8 mouse cellular contexts compared by ENCODE assay signal in the genomic region with DNA sequence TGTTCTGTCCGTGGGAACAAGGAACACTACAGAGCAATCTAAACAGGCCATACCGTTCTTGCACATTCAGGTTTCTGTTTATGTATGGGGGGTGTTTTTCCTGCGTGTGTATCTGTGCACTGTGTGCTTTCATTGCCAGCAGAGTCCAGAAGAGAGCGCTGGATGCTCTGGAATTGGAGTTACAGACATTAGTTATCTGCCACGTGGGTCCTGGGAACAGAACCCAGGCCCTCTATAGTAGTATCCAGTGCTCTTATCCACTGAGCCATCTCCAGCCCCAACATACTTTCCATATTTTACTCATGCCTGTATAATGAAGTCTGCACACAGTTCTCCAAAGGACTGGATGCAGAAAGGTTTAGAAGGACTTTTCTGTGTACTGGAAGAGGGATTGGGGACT. TPM values are rescaled to one million over a fixed set of nuclear protein-coding genes. Genes with fewer than 3 reads are reported as not detected.
DNase-seq lines count a peak whose midpoint lies in the region; ATAC-seq and TF ChIP-seq lines count a peak whose summit lies in the region.

No protein-coding gene starts in this region.

- peaks cover 39% of the 10 kb centered on the region for H3K79me2 ChIP-seq in MEL (ENCODE audit: control insufficient read depth, insufficient read depth, low read length, poor library complexity)

- WGBS in heart, embryonic 16.5 days, result 1% methylated on average over 5 of the region's 5 CpGs
- WGBS in hindbrain, embryonic 10.5 days, result 1% methylated on average over 5 of the region's 5 CpGs

- H3K36me3 ChIP-seq in heart, embryonic 16.5 days (ENCODE audit: control insufficient read depth, insufficient read depth), result no peaks in the 10 kb centered on the region
- peaks cover 0 to 8% of the 10 kb centered on the region in 2 experiments; a peak in 1 of 4 replicates for H3K36me3 ChIP-seq in MEL (ENCODE audit: control insufficient read depth in 1 of 2, insufficient read depth in 2 of 2, low read length in 2 of 2)
- H3K36me3 ChIP-seq in hindbrain, embryonic 10.5 days, result peaks cover 7% of the 10 kb centered on the region; the same call in 1 of the 2 replicates

- H3K27me3 ChIP-seq in heart, embryonic 16.5 days (ENCODE audit: control insufficient read depth, insufficient read depth, low read length), result no peaks in the 10 kb centered on the region
- no peaks in the 10 kb centered on the region for H3K27me3 ChIP-seq in MEL (ENCODE audit: control insufficient read depth in 1 of 2, insufficient read depth in 2 of 2, low read length in 2 of 2)
- H3K27me3 ChIP-seq in hindbrain, embryonic 10.5 days (ENCODE audit: insufficient read depth, poor library complexity, severe bottlenecking), result no peaks in the 10 kb centered on the region

- H3K4me2 ChIP-seq in heart, embryonic 16.5 days (ENCODE audit: low read depth, low read length), result peak overlapping the region; percentile 87

- ATAC-seq in heart, embryonic 16.5 days (replicated peaks; ENCODE audit: extremely low read depth, insufficient read depth, low FRiP score), result peak; percentile 10
- ATAC-seq in megakaryocyte-erythroid progenitor cell, adult 5-6 weeks (replicated peaks; ENCODE audit: low FRiP score, low TSS enrichment, poor library complexity, severe bottlenecking), result peak; percentile 25
- ATAC-seq in frontal cortex, adult (ENCODE audit: low TSS enrichment), result no peak

- no peak for TF ChIP-seq POLR2A in MEL (IDR thresholded peaks at IDR 0.05; ENCODE audit: control insufficient read depth in 1 of 2, insufficient read depth in 1 of 2, low read depth in 1 of 2, low read length in 2 of 2, poor library complexity in 1 of 2)

- TF ChIP-seq RAD21 in MEL (IDR thresholded peaks at IDR 0.05; ENCODE audit: low read depth, low read length), result no peak

- H3K27ac ChIP-seq in heart, embryonic 16.5 days (ENCODE audit: low read length), result peak overlapping the region; percentile 36
- peak overlapping the region; percentile 47 for H3K27ac ChIP-seq in MEL (ENCODE audit: control insufficient read depth, low read depth, low read length)
- H3K27ac ChIP-seq in hindbrain, embryonic 10.5 days, result peak overlapping the region; percentile 87

- H3K9ac ChIP-seq in heart, embryonic 16.5 days (ENCODE audit: low read length), result peak overlapping the region; percentile 81
- peak overlapping the region; percentile 79 for H3K9ac ChIP-seq in MEL (ENCODE audit: control insufficient read depth, low read depth, low read length, poor library complexity, severe bottlenecking)

- 0 out of 6 replicates have a peak, but pooled peaks of 1 of the 3 experiments have one; percentile 4 for TF ChIP-seq CTCF in MEL (IDR thresholded peaks at IDR 0.05 in 2 of 3, conservative IDR thresholded peaks at IDR 0.05 in 1 of 3; ENCODE audit: control insufficient read depth in 1 of 3, insufficient read depth in 1 of 3, low read depth in 2 of 3, low read length in 3 of 3, poor library complexity in 1 of 3, severe bottlenecking in 1 of 3)

- H3K4me3 ChIP-seq in heart, embryonic 16.5 days (ENCODE audit: low read length), result peak overlapping the region; percentile 78
- H3K4me3 ChIP-seq in MEL (ENCODE audit: control insufficient read depth in 1 of 2, insufficient read depth in 1 of 2, low read depth in 2 of 2, low read length in 2 of 2), result peak overlapping the region; percentile 70 to 74
- peak overlapping the region; percentile 82 for H3K4me3 ChIP-seq in hindbrain, embryonic 10.5 days

- TF ChIP-seq EP300 in MEL (IDR thresholded peaks at IDR 0.05; ENCODE audit: low read depth in 1 of 2, low read length in 2 of 2), result no peak

- H3K4me1 ChIP-seq in heart, embryonic 16.5 days (ENCODE audit: control insufficient read depth, insufficient read depth, low read length), result peaks cover 25% of the 10 kb centered on the region
- peaks cover 0 to 12% of the 10 kb centered on the region in 2 experiments; a peak in 1 of 4 replicates for H3K4me1 ChIP-seq in MEL (ENCODE audit: control insufficient read depth in 1 of 2, insufficient read depth in 2 of 2, low read length in 2 of 2)
- peaks cover 17% of the 10 kb centered on the region for H3K4me1 ChIP-seq in hindbrain, embryonic 10.5 days (replicated peaks)

- H3K9me3 ChIP-seq in heart, embryonic 16.5 days (replicated peaks; ENCODE audit: control insufficient read depth, low read length), result no peaks in the 10 kb centered on the region
- H3K9me3 ChIP-seq in MEL (replicated peaks; ENCODE audit: insufficient read depth, low read length), result no peaks in the 10 kb centered on the region
- peaks cover 5% of the 10 kb centered on the region; the same call in 1 of the 2 replicates for H3K9me3 ChIP-seq in hindbrain, embryonic 10.5 days

- no peak for DNase-seq in heart, adult 8-10 months (ENCODE audit: low spot score)
- no peak for DNase-seq in MEL (ENCODE audit: low read depth, low spot score)
- no peak for DNase-seq in hindbrain, embryonic 10.5 days (ENCODE audit: low spot score)
- DNase-seq in right cerebral cortex, postnatal 36 days (ENCODE audit: low spot score in 2 of 2), result no peak
- DNase-seq in layer of hippocampus, adult 9-10 months (ENCODE audit: low spot score), result no peak

TF ChIP-seq in MEL, 35 proteins besides CTCF, POLR2A, EP300 and RAD21:
- peak; percentile 14; the same call in 1 of the 2 replicates for TF ChIP-seq USF1 (IDR thresholded peaks at IDR 0.05; ENCODE audit: low read depth, low read length)
- TF ChIP-seq E2F4 (IDR thresholded peaks at IDR 0.05; ENCODE audit: borderline replicate concordance, low read depth, low read length), result no peak
- TF ChIP-seq ZMIZ1 (IDR thresholded peaks at IDR 0.05; ENCODE audit: low read depth, low read length), result no peak
- no peak for TF ChIP-seq TCF12 (IDR thresholded peaks at IDR 0.05; ENCODE audit: low read depth, low read length)
- TF ChIP-seq POLR2AphosphoS5 (IDR thresholded peaks at IDR 0.05; ENCODE audit: borderline replicate concordance, low read depth, low read length), result no peak
- TF ChIP-seq MEF2A (IDR thresholded peaks at IDR 0.05; ENCODE audit: extremely low read depth, insufficient replicate concordance, low read depth, low read length, poor library complexity, severe bottlenecking), result no peak
- TF ChIP-seq MAX (IDR thresholded peaks at IDR 0.05; ENCODE audit: low read length), result peak; percentile 75; the same call in 1 of the 2 replicates

RNA-seq across cellular contexts. Expression of a gene that starts 0.6 kb away (rescaled TPM):
- 52.4 and 53.3 TPM in 2 replicates for polyA plus RNA-seq in heart, embryonic 16.5 days (2015; fragmentation: Nextera tagmentation; extraction: Ambion mirVana)
- total RNA-seq in heart, adult 8-10 months (2022), result 10 to 100 TPM; 13.6 to 17.6 (median 15.9) TPM
- 36.7 and 50.2 TPM in 2 replicates for total RNA-seq in MEL (2012; rRNA removed)
- 10 to 100 TPM in 1 of 2 experiments, not detected in 1; 41.6 TPM for polyA plus RNA-seq in MEL (2012; ENCODE audit: insufficient read depth in 1 of 2, insufficient read length in 2 of 2, low read depth in 1 of 2, low replicate concordance in 2 of 2, missing spikeins in 1 of 2)
- 115 and 117 TPM in 2 replicates for polyA plus RNA-seq in hindbrain, embryonic 10.5 days (2016; fragmentation: Nextera tagmentation; extraction: Ambion mirVana)
- total RNA-seq in megakaryocyte-erythroid progenitor cell, adult 5-6 weeks (2014; fragmentation: Nextera tagmentation), result 14.2 and 16.5 TPM in 2 replicates
- 11.1 and 25.0 TPM in 2 replicates for total RNA-seq in megakaryocyte-erythroid progenitor cell, adult 5-6 weeks (2017)

RNA-seq across cellular contexts. Expression of a gene that starts 18.3 kb away (rescaled TPM):
- 250 and 264 TPM in 2 replicates for polyA plus RNA-seq in heart, embryonic 16.5 days (2015; fragmentation: Nextera tagmentation; extraction: Ambion mirVana)
- total RNA-seq in heart, adult 8-10 months (2022), result 10 to 100 TPM; 40.6 to 57.8 (median 43.0) TPM
- total RNA-seq in MEL (2012; rRNA removed), result 185 and 186 TPM in 2 replicates
- polyA plus RNA-seq in MEL (2012; ENCODE audit: insufficient read depth in 1 of 2, insufficient read length in 2 of 2, low read depth in 1 of 2, low replicate concordance in 2 of 2, missing spikeins in 1 of 2), result 100 to 1,000 TPM; 246 to 778 TPM
- polyA plus RNA-seq in hindbrain, embryonic 10.5 days (2016; fragmentation: Nextera tagmentation; extraction: Ambion mirVana), result 705 and 803 TPM in 2 replicates
- total RNA-seq in megakaryocyte-erythroid progenitor cell, adult 5-6 weeks (2014; fragmentation: Nextera tagmentation), result 204 and 213 TPM in 2 replicates
- total RNA-seq in megakaryocyte-erythroid progenitor cell, adult 5-6 weeks (2017), result 395 and 654 TPM in 2 replicates

RNA-seq across cellular contexts. Expression of a gene that starts 46.3 kb away (rescaled TPM):
- polyA plus RNA-seq in heart, embryonic 16.5 days (2015; fragmentation: Nextera tagmentation; extraction: Ambion mirVana), result 1.2 TPM in 2 replicates
- under 1 TPM; 0.19 to 0.60 (median 0.29) TPM for total RNA-seq in heart, adult 8-10 months (2022)
- 0.07 and 0.12 TPM in 2 replicates for total RNA-seq in MEL (2012; rRNA removed)
- under 1 TPM in 1 of 2 experiments, not detected in 1; 0.24 TPM for polyA plus RNA-seq in MEL (2012; ENCODE audit: insufficient read depth in 1 of 2, insufficient read length in 2 of 2, low read depth in 1 of 2, low replicate concordance in 2 of 2, missing spikeins in 1 of 2)
- 0.95 and 1.1 TPM in 2 replicates for polyA plus RNA-seq in hindbrain, embryonic 10.5 days (2016; fragmentation: Nextera tagmentation; extraction: Ambion mirVana)
- not detected in 2 replicates for total RNA-seq in megakaryocyte-erythroid progenitor cell, adult 5-6 weeks (2014; fragmentation: Nextera tagmentation)
- total RNA-seq in megakaryocyte-erythroid progenitor cell, adult 5-6 weeks (2017), result not detected in 2 replicates

RNA-seq across cellular contexts. Expression of a gene that starts 54.4 kb away (rescaled TPM):
- 523 and 531 TPM in 2 replicates for polyA plus RNA-seq in heart, embryonic 16.5 days (2015; fragmentation: Nextera tagmentation; extraction: Ambion mirVana)
- 100 to 1,000 TPM; 279 to 382 (median 369) TPM for total RNA-seq in heart, adult 8-10 months (2022)
- total RNA-seq in MEL (2012; rRNA removed), result 0.52 and 2.0 TPM in 2 replicates
- polyA plus RNA-seq in MEL (2012; ENCODE audit: insufficient read depth in 1 of 2, insufficient read length in 2 of 2, low read depth in 1 of 2, low replicate concordance in 2 of 2, missing spikeins in 1 of 2), result 1 to 10 TPM in 1 of 2 experiments, not detected in 1; 1.1 TPM
- 3.3 and 3.6 TPM in 2 replicates for polyA plus RNA-seq in hindbrain, embryonic 10.5 days (2016; fragmentation: Nextera tagmentation; extraction: Ambion mirVana)
- total RNA-seq in megakaryocyte-erythroid progenitor cell, adult 5-6 weeks (2014; fragmentation: Nextera tagmentation), result 2.6 TPM in 1 of 2 replicates, not detected in the other
- total RNA-seq in megakaryocyte-erythroid progenitor cell, adult 5-6 weeks (2017), result not detected in 2 replicates

Comparison
In these comparisons a context has a peak if more than half of its experiments do, and no peak if none do; other contexts are left out.
1. H3K27ac ChIP-seq: peak in every context shown above with its lines; median percentile 87 in hindbrain, embryonic 10.5 days; 47 in MEL; 36 in heart, embryonic 16.5 days.